Mouse (Mus musculus) limb, embryonic 11.5 days (tissue): ENCODE measurements at regions not wholly inside any gene's neighbourhood (a gene's known extent, or its start where the extent isn't known, plus 50 kb on each side); places are given as distances from the start of the nearest gene placed in this dataset.

ENCODE experiments used
- ATAC-seq: fragments of 200-750 bp; cut with Nextera tagmentation; 2 replicates; pipeline ENCODE4 v1.8.0; 2017; ENCODE audit warnings: low read depth; ENCODE audit not compliant: insufficient number of reproducible peaks, low FRiP score, low TSS enrichment
- DNase-seq: peaks from one replicate; pipeline ENCODE4 v3.0.0-alpha.2; 2015; ENCODE audit warnings: low spot score
- H3K27ac ChIP-seq: fragments of 300-500 bp; sonication (generic); replicated peaks from 2 replicates; pipeline ENCODE4 v1.5.1; 2014; ENCODE audit warnings: low read depth, mild to moderate bottlenecking, low read length
- H3K27me3 ChIP-seq: fragments of 300-500 bp; sonication (generic); 2 replicates; pipeline ENCODE4 v1.6.1; 2014; ENCODE audit warnings: mild to moderate bottlenecking, low read length, mixed read lengths; ENCODE audit not compliant: control insufficient read depth, insufficient read depth
- H3K36me3 ChIP-seq: fragments of 300-500 bp; sonication (generic); 2 replicates; pipeline ENCODE4 v1.6.1; 2014; ENCODE audit warnings: mild to moderate bottlenecking, low read length, moderate library complexity, mixed read lengths; ENCODE audit not compliant: control insufficient read depth, insufficient read depth
- H3K4me1 ChIP-seq: fragments of 300-500 bp; sonication (generic); 2 replicates; pipeline ENCODE4 v1.6.1; 2014; ENCODE audit warnings: low read length, mixed read lengths; ENCODE audit not compliant: control insufficient read depth, insufficient read depth
- H3K4me2 ChIP-seq: fragments of 300-500 bp; sonication (generic); 2 replicates; pipeline ENCODE4 v1.6.1; 2014; ENCODE audit warnings: low read depth, mild to moderate bottlenecking, moderate library complexity; ENCODE audit not compliant: severe bottlenecking
- H3K4me3 ChIP-seq: fragments of 300-500 bp; sonication (generic); 2 replicates; pipeline ENCODE4 v1.5.1; 2014; ENCODE audit warnings: low read depth, low read length
- H3K9ac ChIP-seq: fragments of 300-500 bp; sonication (generic); 2 replicates; pipeline ENCODE4 v1.6.1; 2014; ENCODE audit warnings: mild to moderate bottlenecking, low read length
- H3K9me3 ChIP-seq: fragments of 300-500 bp; sonication (generic); 2 replicates; pipeline ENCODE4 v1.6.1; 2016; ENCODE audit warnings: low read length; ENCODE audit not compliant: control insufficient read depth
- WGBS: fragments of 180-500 bp; shearing (Covaris S2); extraction: QIAGEN DNeasy Blood & Tissue Kit; methylation state at CpG from one replicate; pipeline ENCODE4 v1.1.7; 2014; 5-methylcytosine and 5-hydroxymethylcytosine counted together

DNA sequence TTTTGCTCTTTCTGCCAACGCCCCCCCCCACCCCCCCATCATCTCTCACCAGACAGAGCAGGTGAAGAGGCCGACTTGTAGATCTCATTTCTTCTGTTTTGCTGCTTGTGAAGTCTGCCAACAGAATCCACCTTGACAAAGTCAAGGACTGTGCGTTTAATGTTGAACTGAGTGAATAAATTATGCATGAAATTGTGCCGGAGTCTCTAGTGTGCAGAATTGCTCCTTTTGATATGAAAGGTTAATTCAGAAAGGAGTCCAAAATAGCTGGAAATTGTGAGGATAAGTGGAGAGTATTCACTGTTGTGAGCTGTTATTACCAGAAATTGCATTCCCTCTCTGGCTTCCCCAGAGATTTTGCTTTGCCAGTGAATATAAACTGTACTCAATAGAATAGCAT lies 262.5 kb downstream of the Gm765 start:
- no peaks in the 10 kb centered on the region for H3K36me3 ChIP-seq
- no peak overlapping the region for H3K4me3 ChIP-seq
- no peaks in the 10 kb centered on the region for H3K27me3 ChIP-seq
- H3K27ac ChIP-seq, result no peak overlapping the region
- 0 out of 2 replicates have a peak, but pooled peaks cover 2% of the 10 kb centered on the region for H3K4me1 ChIP-seq
- H3K4me2 ChIP-seq, result no peak overlapping the region
- H3K9ac ChIP-seq, result no peak overlapping the region
- DNase-seq (no peak), ATAC-seq (no peak)
- H3K9me3 ChIP-seq, result no peaks in the 10 kb centered on the region
- WGBS, result 73% methylated on average over 4 of the region's 4 CpGs
